Mouse (Mus musculus) liver, embryonic 14 days (tissue): Measurements from ENCODE around the gene Taar2. TPM values are rescaled to one million over a fixed set of nuclear protein-coding genes. Genes with fewer than 3 reads are reported as not detected.

Experiments used
- polyA plus RNA-seq: library from polyadenylated mRNA; depleted of rRNA; stranded (reverse); fragments of >200 nt; gene quantifications from 2 replicates; pipeline ENCODE4 v1.2.3, GENCODE M21; 2012; rRNA removed

The Taar2 gene
- polyA plus RNA-seq: not detected in 2 replicates

GRCm38 (mm10) chr10:23938312-23938711 lies at the start of gene Taar2:
Gene Taar2, plus strand, starts transcription at chr10:23938572.

GRCm38 (mm10) chr10:23894601-23895349 lies 43.6 kb upstream of the Taar2 start, which contains the start of gene Vnn1:
Gene Vnn1, plus strand, starts transcription at chr10:23894688.

DNA sequence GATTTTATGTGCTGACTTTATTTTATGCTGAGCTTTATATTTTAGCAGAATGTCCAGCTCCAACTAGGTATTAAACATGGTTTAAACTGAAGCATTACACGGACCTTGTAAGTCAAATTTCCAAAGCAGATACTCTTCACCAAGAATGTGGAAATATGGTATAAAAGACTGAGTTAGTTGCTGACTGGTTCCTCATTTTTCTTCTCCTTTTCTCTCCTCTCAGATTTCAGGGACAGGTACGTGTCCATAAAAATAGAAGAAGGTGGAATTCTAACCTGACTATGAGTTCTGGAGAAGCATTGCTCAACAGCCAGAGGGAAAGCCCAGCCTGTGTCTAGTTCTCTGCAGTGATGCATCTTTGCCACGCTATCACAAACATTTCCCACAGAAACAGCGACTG lies 18.3 kb upstream of the Taar2 start, which contains the start of gene Taar1:
Taar1 (plus strand) TSS at position 301 of the 400 bp plus-strand sequence.

GRCm38 (mm10) chr10:23949508-23950005 lies 11.2 kb downstream of the Taar2 start, which contains the start of gene Taar3:
Gene Taar3, plus strand, starts transcription at chr10:23949558.

GRCm38 (mm10) chr10:23960444-23960915 lies 22.1 kb downstream of the Taar2 start, which contains the start of gene Taar4:
Gene Taar4, plus strand, starts transcription at chr10:23960494.

DNA sequence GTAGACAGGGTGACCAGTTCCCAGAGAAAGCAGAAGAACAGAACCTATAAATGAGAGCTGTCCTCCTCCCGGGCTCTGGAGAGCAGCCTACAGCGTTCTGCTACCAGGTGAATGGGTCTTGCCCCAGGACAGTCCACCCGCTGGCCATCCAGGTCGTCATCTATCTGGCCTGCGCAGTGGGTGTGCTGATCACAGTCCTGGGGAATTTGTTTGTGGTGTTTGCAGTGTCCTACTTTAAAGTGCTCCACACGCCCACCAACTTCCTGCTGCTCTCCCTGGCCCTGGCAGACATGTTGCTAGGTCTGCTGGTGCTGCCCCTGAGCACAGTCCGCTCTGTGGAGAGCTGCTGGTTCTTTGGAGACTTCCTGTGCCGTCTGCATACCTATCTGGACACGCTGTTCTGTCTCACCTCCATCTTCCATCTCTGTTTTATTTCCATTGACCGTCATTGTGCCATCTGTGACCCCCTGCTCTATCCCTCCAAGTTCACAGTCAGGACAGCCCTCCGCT lies 32.3 kb downstream of the Taar2 start, which contains the start of gene Taar5:
Taar5 (plus strand) TSS at position 51 of the 510 bp plus-strand sequence.

DNA sequence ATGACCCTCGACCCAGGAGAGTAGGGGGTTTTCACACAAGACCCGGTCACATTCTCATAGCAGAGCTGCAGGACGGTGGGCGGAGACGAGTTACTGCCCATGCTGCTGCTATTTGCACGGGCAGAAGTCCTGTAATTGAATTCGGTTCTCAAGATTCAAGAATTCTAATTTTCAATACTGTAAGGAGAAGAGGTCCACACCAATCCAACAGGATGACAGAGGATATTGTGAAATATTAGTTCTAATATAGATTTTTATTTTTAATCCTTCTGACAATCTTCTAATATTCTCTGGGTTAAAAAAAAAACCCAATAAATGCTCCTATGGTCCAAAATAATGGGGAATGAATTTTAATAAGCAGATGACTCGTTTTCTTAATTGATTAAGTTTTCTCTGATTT lies 47.2 kb downstream of the Taar2 start, which contains the start of gene Taar6:
Taar6 (minus strand) TSS at position 101 of the 400 bp plus-strand sequence.

Other genes starting within 250 kb of the Taar2 start
- 3,859 and 3,962 TPM in 2 replicates for gene Rps12, start 151.3 kb upstream of the Taar2 start, polyA plus RNA-seq
- gene Slc18b1, start 141.6 kb upstream of the Taar2 start, polyA plus RNA-seq: 2.0 TPM in 2 replicates
- gene Vnn3, start 87.1 kb upstream of the Taar2 start, polyA plus RNA-seq: 0.38 and 0.56 TPM in 2 replicates
- gene Vnn1, start 43.9 kb upstream of the Taar2 start, polyA plus RNA-seq: 0.80 and 1.0 TPM in 2 replicates
- gene Taar1, start 18.2 kb upstream of the Taar2 start, polyA plus RNA-seq: not detected in 2 replicates
- not detected in 2 replicates for gene Taar3, start 11.0 kb downstream of the Taar2 start, polyA plus RNA-seq
- not detected in 2 replicates for gene Taar4, start 21.9 kb downstream of the Taar2 start, polyA plus RNA-seq
- not detected in 2 replicates for gene Taar5, start 32.1 kb downstream of the Taar2 start, polyA plus RNA-seq
- not detected in 2 replicates for gene Taar6, start 47.1 kb downstream of the Taar2 start, polyA plus RNA-seq
- not detected in 2 replicates for gene Taar7a, start 54.9 kb downstream of the Taar2 start, polyA plus RNA-seq
- not detected in 2 replicates for gene Taar7b, start 61.4 kb downstream of the Taar2 start, polyA plus RNA-seq
- not detected in 2 replicates for gene Taar7d, start 88.7 kb downstream of the Taar2 start, polyA plus RNA-seq
- gene Taar7e, start 99.0 kb downstream of the Taar2 start, polyA plus RNA-seq: not detected in 2 replicates
- gene Taar7f, start 110.9 kb downstream of the Taar2 start, polyA plus RNA-seq: not detected in 2 replicates
- not detected in 2 replicates for gene Taar8a, start 137.9 kb downstream of the Taar2 start, polyA plus RNA-seq
- not detected in 2 replicates for gene Taar8b, start 153.7 kb downstream of the Taar2 start, polyA plus RNA-seq
- not detected in 2 replicates for gene Taar8c, start 163.3 kb downstream of the Taar2 start, polyA plus RNA-seq
- gene Taar9, start 171.0 kb downstream of the Taar2 start, polyA plus RNA-seq: not detected in 2 replicates
- gene Stx7, start 210.7 kb downstream of the Taar2 start, polyA plus RNA-seq: 11.8 and 15.5 TPM in 2 replicates